Mouse (Mus musculus): ENCODE measurements around the gene Gja6. TPM values are rescaled to one million over a fixed set of nuclear protein-coding genes. Genes with fewer than 3 reads are reported as not detected.

Gja6 gene
- total RNA-seq (2014; rRNA removed) (0.33 and 0.38 TPM in 2 replicates), polyA plus RNA-seq (2015; fragmentation: Nextera tagmentation; extraction: Ambion mirVana) (0.07 TPM in 1 of 2 replicates, not detected in the other)

GRCm38 (mm10) chrX:160906952-160907351 is at the start of gene Gja6:
TSS of gene Gja6 (minus strand) at chrX:160907052.
- no peak within 1 kb of the TSS for H3K4me2 ChIP-seq (ENCODE audit: low read depth, low read length, poor library complexity, severe bottlenecking)
- no peak within 1 kb of the TSS for H3K4me3 ChIP-seq (ENCODE audit: low read depth, low read length)
- no peak within 1 kb of the TSS for H3K27ac ChIP-seq (ENCODE audit: low read depth, low read length)
- no peak within 1 kb of the TSS for H3K9ac ChIP-seq (replicated peaks; ENCODE audit: low read length, poor library complexity, severe bottlenecking)
- no peaks in the 10 kb centered on the region for H3K9me3 ChIP-seq (ENCODE audit: low read length)
- H3K4me1 ChIP-seq (ENCODE audit: insufficient read depth, low read length), result no peaks in the 10 kb centered on the region
- no peaks in the 10 kb centered on the region for H3K36me3 ChIP-seq (ENCODE audit: insufficient read depth, low read length)
- ATAC-seq (ENCODE audit: low FRiP score) (no peak), DNase-seq (ENCODE audit: low spot score) (no peak)
- WGBS, result 80% methylated on average over 4 of the region's 4 CpGs
- TF ChIP-seq CTCF (IDR thresholded peaks at IDR 0.05), result no peak
- peaks cover 8% of the 10 kb centered on the region; the same call in 1 of the 2 replicates for H3K27me3 ChIP-seq (ENCODE audit: insufficient read depth, low read length)

GRCm38 (mm10) chrX:160949583-160949982 is 42.7 kb upstream of the Gja6 start:
- Histone ChIP-seq H3K9me3 (ENCODE audit: low read length) (no peaks in the 10 kb centered on the region), H3K4me3 (ENCODE audit: low read depth, low read length) (no peak overlapping the region), H3K27ac (ENCODE audit: low read depth, low read length) (no peak overlapping the region), H3K36me3 (ENCODE audit: insufficient read depth, low read length) (no peaks in the 10 kb centered on the region), H3K4me2 (ENCODE audit: low read depth, low read length, poor library complexity, severe bottlenecking) (no peak overlapping the region), H3K4me1 (ENCODE audit: insufficient read depth, low read length) (no peaks in the 10 kb centered on the region), H3K9ac (replicated peaks; ENCODE audit: low read length, poor library complexity, severe bottlenecking) (no peak overlapping the region), H3K27me3 (ENCODE audit: insufficient read depth, low read length) (0 out of 2 replicates have a peak, but pooled peaks cover 6% of the 10 kb centered on the region)
- no peak for DNase-seq (ENCODE audit: low spot score)
- WGBS, result 89% methylated on average over 2 of the region's 2 CpGs
- TF ChIP-seq CTCF (IDR thresholded peaks at IDR 0.05), result no peak
- ATAC-seq (ENCODE audit: low FRiP score), result no peak

DNA sequence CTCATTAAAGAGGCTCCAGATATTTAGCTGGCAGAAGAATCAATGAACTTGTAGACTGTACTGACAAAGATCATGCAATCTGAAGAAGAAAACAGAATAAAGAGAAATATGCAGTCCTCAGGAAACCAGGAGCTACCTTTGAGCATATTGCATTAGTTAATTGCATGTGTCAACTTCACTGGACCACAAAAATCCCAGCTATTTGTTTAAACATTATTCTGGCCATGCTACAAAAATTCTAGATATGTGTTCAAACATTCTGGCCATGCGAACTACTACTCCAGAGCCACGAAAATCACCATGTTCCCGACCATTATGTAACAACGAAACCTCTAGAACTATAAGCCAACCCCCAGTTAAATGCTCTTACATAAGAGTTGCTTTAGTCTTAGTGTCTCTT is 37.9 kb upstream of the Gja6 start:
- H3K36me3 ChIP-seq (ENCODE audit: insufficient read depth, low read length), result no peaks in the 10 kb centered on the region
- no peaks in the 10 kb centered on the region for H3K9me3 ChIP-seq (ENCODE audit: low read length)
- no peak overlapping the region for H3K9ac ChIP-seq (replicated peaks; ENCODE audit: low read length, poor library complexity, severe bottlenecking)
- DNase-seq (ENCODE audit: low spot score) (no peak), ATAC-seq (ENCODE audit: low FRiP score) (no peak)
- H3K27me3 ChIP-seq (ENCODE audit: insufficient read depth, low read length), result no peaks in the 10 kb centered on the region; the same call in 1 of the 2 replicates
- TF ChIP-seq CTCF (IDR thresholded peaks at IDR 0.05), result no peak
- no peak overlapping the region for H3K27ac ChIP-seq (ENCODE audit: low read depth, low read length)
- no peak overlapping the region for H3K4me3 ChIP-seq (ENCODE audit: low read depth, low read length)
- no peaks in the 10 kb centered on the region for H3K4me1 ChIP-seq (ENCODE audit: insufficient read depth, low read length)
- no peak overlapping the region for H3K4me2 ChIP-seq (ENCODE audit: low read depth, low read length, poor library complexity, severe bottlenecking)
- WGBS, result 84% methylated on average over 4 of the region's 4 CpGs

DNA sequence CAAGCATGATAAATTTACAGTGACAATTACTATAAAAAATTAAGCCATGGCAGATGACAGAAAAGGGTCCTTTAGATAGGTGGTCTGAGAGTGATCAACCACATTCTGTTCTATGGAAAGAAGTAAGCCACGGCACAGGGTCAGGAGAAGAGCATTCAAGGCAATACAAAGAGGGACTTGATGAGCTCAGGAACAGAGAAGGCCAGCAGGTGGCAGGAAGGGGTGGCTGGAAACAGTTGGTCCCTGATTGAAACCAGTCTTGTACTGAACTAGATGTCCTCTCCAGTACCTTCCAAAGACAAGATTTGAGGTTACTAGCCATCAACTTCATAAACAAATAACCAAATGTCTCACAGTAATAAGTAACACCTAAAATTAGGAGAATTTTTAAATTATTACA is 28.7 kb upstream of the Gja6 start:
- DNase-seq (ENCODE audit: low spot score) (no peak), ATAC-seq (ENCODE audit: low FRiP score) (no peak)
- 29% methylated on average over 1 of the region's 1 CpGs for WGBS

DNA sequence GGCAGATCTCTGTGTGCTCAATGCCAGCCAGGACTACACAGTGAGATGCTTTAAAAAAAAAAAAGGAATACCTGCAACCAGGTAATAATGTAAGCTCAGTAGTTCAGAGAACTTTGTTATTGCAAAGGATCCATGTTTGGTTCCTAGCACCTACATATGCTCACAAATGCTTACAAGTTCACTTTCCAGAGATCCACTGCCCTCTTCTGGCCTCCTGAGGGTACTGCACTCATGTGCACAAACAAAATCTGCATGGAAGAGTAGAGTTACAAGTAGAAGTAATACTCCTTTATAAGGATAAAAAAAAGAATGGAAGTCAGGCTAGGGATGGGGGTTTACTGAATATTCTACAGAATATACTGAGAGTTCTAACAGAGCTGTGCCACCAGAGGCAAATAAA is 23.8 kb upstream of the Gja6 start:
- H3K9ac ChIP-seq (replicated peaks; ENCODE audit: low read length, poor library complexity, severe bottlenecking), result no peak overlapping the region
- no peak overlapping the region for H3K4me2 ChIP-seq (ENCODE audit: low read depth, low read length, poor library complexity, severe bottlenecking)
- no peaks in the 10 kb centered on the region for H3K27me3 ChIP-seq (ENCODE audit: insufficient read depth, low read length)
- no peak overlapping the region for H3K27ac ChIP-seq (ENCODE audit: low read depth, low read length)
- DNase-seq (ENCODE audit: low spot score), result no peak
- no peak for ATAC-seq (ENCODE audit: low FRiP score)
- H3K4me1 ChIP-seq (ENCODE audit: insufficient read depth, low read length), result no peaks in the 10 kb centered on the region
- no peaks in the 10 kb centered on the region for H3K9me3 ChIP-seq (ENCODE audit: low read length)
- peak; percentile 39 for TF ChIP-seq CTCF (IDR thresholded peaks at IDR 0.05)
- H3K4me3 ChIP-seq (ENCODE audit: low read depth, low read length), result no peak overlapping the region
- H3K36me3 ChIP-seq (ENCODE audit: insufficient read depth, low read length), result no peaks in the 10 kb centered on the region

More for the DNA sequence above, 28.7 kb upstream of the Gja6 start:
- no peaks in the 10 kb centered on the region for H3K27me3 ChIP-seq (ENCODE audit: insufficient read depth, low read length)
- no peaks in the 10 kb centered on the region for H3K4me1 ChIP-seq (ENCODE audit: insufficient read depth, low read length)
- H3K4me2 ChIP-seq (ENCODE audit: low read depth, low read length, poor library complexity, severe bottlenecking), result no peak overlapping the region
- no peak overlapping the region for H3K4me3 ChIP-seq (ENCODE audit: low read depth, low read length)
- H3K27ac ChIP-seq (ENCODE audit: low read depth, low read length), result no peak overlapping the region
- no peak; the same call in 1 of the 2 replicates for TF ChIP-seq CTCF (IDR thresholded peaks at IDR 0.05)
- H3K36me3 ChIP-seq (ENCODE audit: insufficient read depth, low read length), result no peaks in the 10 kb centered on the region
- H3K9me3 ChIP-seq (ENCODE audit: low read length), result no peaks in the 10 kb centered on the region
- H3K9ac ChIP-seq (replicated peaks; ENCODE audit: low read length, poor library complexity, severe bottlenecking), result no peak overlapping the region

DNA sequence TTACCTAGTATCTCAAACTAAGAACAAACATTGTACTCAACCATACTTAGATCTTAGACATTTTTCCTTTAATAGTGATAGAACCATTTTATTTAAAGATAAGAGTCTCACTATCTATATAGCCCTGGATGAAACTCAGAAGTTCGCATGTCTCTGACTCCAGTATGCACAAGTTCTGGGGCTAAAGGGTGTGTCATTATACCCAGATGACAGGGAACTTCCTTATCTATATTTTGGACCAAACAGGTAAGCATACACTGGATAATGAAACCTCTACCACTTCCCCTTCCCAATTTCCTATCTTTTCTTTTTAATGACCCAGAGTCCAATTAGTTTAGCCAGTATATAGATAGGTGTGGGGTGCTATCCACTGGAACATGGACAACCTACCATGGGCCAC is 22.0 kb upstream of the Gja6 start:
- Histone ChIP-seq H3K4me3 (ENCODE audit: low read depth, low read length) (no peak overlapping the region), H3K4me1 (ENCODE audit: insufficient read depth, low read length) (no peaks in the 10 kb centered on the region), H3K9ac (replicated peaks; ENCODE audit: low read length, poor library complexity, severe bottlenecking) (no peak overlapping the region), H3K36me3 (ENCODE audit: insufficient read depth, low read length) (no peaks in the 10 kb centered on the region), H3K27me3 (ENCODE audit: insufficient read depth, low read length) (no peaks in the 10 kb centered on the region), H3K27ac (ENCODE audit: low read depth, low read length) (no peak overlapping the region), H3K4me2 (ENCODE audit: low read depth, low read length, poor library complexity, severe bottlenecking) (no peak overlapping the region), H3K9me3 (ENCODE audit: low read length) (no peaks in the 10 kb centered on the region)
- WGBS, result 83% methylated on average over 1 of the region's 1 CpGs
- DNase-seq (ENCODE audit: low spot score) (no peak), ATAC-seq (ENCODE audit: low FRiP score) (no peak)
- TF ChIP-seq CTCF (IDR thresholded peaks at IDR 0.05), result no peak

Measured in midbrain, postnatal 0 days (tissue).